Mouse (Mus musculus): Measurements from ENCODE around the gene Crybg1.
A peak's percentile ranks its signal among the peaks of the same experiment; 100 is the strongest.
"Not testable (repeated sequence)": the region's sequence is repeated elsewhere in the genome, so short reads cannot be mapped to it uniquely, and the experiment has no call there.

Crybg1 gene

GRCm38 (mm10) chr10:43943736-43944135 lies 204.9 kb downstream of the Crybg1 start:
- no peak for DNase-seq

GRCm38 (mm10) chr10:43939136-43939662 lies 209.5 kb downstream of the Crybg1 start:
- DNase-seq, result no peak

GRCm38 (mm10) chr10:43928596-43928995 lies 220.1 kb downstream of the Crybg1 start:
- no peak for DNase-seq

GRCm38 (mm10) chr10:43927736-43928135 lies 220.9 kb downstream of the Crybg1 start:
- DNase-seq, result no peak

- DNase-seq, result not testable (repeated sequence)
Observed at GRCm38 (mm10) chr10:43925776-43926175, 222.9 kb downstream of the Crybg1 start.

- no peak for DNase-seq
Observed at GRCm38 (mm10) chr10:43923096-43923495, 225.6 kb downstream of the Crybg1 start.

- peak; percentile 83 for DNase-seq
Observed at GRCm38 (mm10) chr10:43918696-43919608, 229.7 kb downstream of the Crybg1 start.

GRCm38 (mm10) chr10:43916737-43917136 lies 231.9 kb downstream of the Crybg1 start:
- DNase-seq, result no peak

- no peak for DNase-seq
Observed at GRCm38 (mm10) chr10:43916181-43916580, 232.5 kb downstream of the Crybg1 start.

- no peak for DNase-seq
Observed at GRCm38 (mm10) chr10:43912236-43912635, 236.4 kb downstream of the Crybg1 start.

GRCm38 (mm10) chr10:43910873-43911142 lies 237.8 kb downstream of the Crybg1 start:
- no peak for DNase-seq

GRCm38 (mm10) chr10:43910032-43910872 lies 238.4 kb downstream of the Crybg1 start:
- DNase-seq, result no peak

- no peak for DNase-seq
Observed at GRCm38 (mm10) chr10:43904569-43904968, 244.1 kb downstream of the Crybg1 start.

- DNase-seq, result peak; percentile 95
Observed at GRCm38 (mm10) chr10:43901578-43902194, 247.0 kb downstream of the Crybg1 start, which contains the start of the genes Qrsl1 and Rtn4ip1. Gene Qrsl1 (minus strand): TSS chr10:43901745. Gene Rtn4ip1 (plus strand): TSS chr10:43901807.

- no peak for DNase-seq
Observed at GRCm38 (mm10) chr10:43900883-43901570, 247.6 kb downstream of the Crybg1 start.

All from kidney, adult 18-20 months (tissue).